In the genomic region with DNA sequence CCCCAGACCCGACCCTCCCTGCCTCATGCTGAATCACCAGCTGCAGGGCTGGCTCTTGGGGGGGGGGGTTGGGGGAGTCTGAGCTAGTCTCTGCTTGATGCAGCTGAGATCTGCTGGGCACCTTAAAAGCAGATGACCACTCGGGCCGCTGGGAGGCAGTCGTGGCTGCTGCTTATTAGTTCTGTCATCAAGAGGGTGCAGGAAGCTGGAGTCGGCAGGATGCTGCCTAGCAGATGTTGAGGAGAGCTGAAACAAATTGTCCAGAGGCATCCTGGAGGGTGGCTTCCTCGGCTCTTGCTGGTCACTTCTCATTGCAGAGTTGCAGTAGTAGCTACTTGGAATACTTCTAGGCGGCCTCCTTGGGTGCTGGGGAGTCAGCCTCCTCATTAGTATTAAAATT, we compare ENCODE assay signal across 9 mouse cellular contexts. TPM values are rescaled to one million over a fixed set of nuclear protein-coding genes. Genes with fewer than 3 reads are reported as not detected.
DNase-seq lines count a peak whose midpoint lies in the region; ATAC-seq and TF ChIP-seq lines count a peak whose summit lies in the region.
"Had no signal": no experiment of that assay in that cellular context is flagged by ENCODE, and none has a peak within 500 bp of the region (broad histone marks: within the 10 kb centered on the region; RNA-seq: fewer than 3 reads in every experiment).

No protein-coding gene starts in this region.

- H3K4me1 ChIP-seq in cerebellum, adult 2 months (ENCODE audit: control insufficient read depth, insufficient read depth, low read length): no peaks in the 10 kb centered on the region
- H3K4me1 ChIP-seq in liver, embryonic 11.5 days (replicated peaks; ENCODE audit: control insufficient read depth, insufficient read depth, low read length): peaks cover 8% of the 10 kb centered on the region

- H3K4me3 ChIP-seq in cerebellum, adult 2 months (replicated peaks; ENCODE audit: insufficient read depth, low read depth, low read length): no peak overlapping the region
- no peak overlapping the region for H3K4me3 ChIP-seq in liver, embryonic 11.5 days (ENCODE audit: low read depth, low read length)
- H3K4me3 ChIP-seq: embryonic facial prominence, embryonic 12.5 days had no signal

- no peak overlapping the region for H3K9ac ChIP-seq in liver, embryonic 11.5 days (ENCODE audit: low read depth, low read length)
- H3K9ac ChIP-seq: embryonic facial prominence, embryonic 12.5 days had no signal

- 29% methylated on average over 7 of the region's 7 CpGs for WGBS in cerebellum, adult 2 months
- 24% methylated on average over 7 of the region's 7 CpGs for WGBS in liver, embryonic 11.5 days

- no peak overlapping the region for H3K27ac ChIP-seq in cerebellum, adult 2 months (ENCODE audit: insufficient read depth, low read length)
- H3K27ac ChIP-seq in liver, embryonic 11.5 days (ENCODE audit: low read depth, low read length): no peak overlapping the region
- H3K27ac ChIP-seq: embryonic facial prominence, embryonic 12.5 days had no signal

- no peaks in the 10 kb centered on the region for H3K9me3 ChIP-seq in liver, embryonic 11.5 days (ENCODE audit: control insufficient read depth, low read length)

- no peak for ATAC-seq in liver, embryonic 11.5 days (replicated peaks; ENCODE audit: low FRiP score)
- ATAC-seq in inflammation-experienced regulatory T-cells, adult 6 months: peak; percentile 64

- TF ChIP-seq POLR2A in cerebellum, adult 2 months (IDR thresholded peaks at IDR 0.05; ENCODE audit: borderline replicate concordance, insufficient read depth, low read length): no peak

- H3K36me3 ChIP-seq in liver, embryonic 11.5 days (ENCODE audit: control insufficient read depth, insufficient read depth, low read length): no peaks in the 10 kb centered on the region
- H3K36me3 ChIP-seq: embryonic facial prominence, embryonic 12.5 days had no signal

- peak; percentile 30; the same call in 1 of the 2 replicates for TF ChIP-seq CTCF in cerebellum, adult 2 months (IDR thresholded peaks at IDR 0.05; ENCODE audit: borderline replicate concordance, insufficient read depth, low read depth, low read length)

- H3K27me3 ChIP-seq in cerebellum, adult 2 months (ENCODE audit: control insufficient read depth, insufficient read depth, low read length): no peaks in the 10 kb centered on the region
- H3K27me3 ChIP-seq in liver, embryonic 11.5 days (replicated peaks; ENCODE audit: control insufficient read depth, insufficient read depth, low read length): peaks cover 31% of the 10 kb centered on the region

- H3K4me2 ChIP-seq in liver, embryonic 11.5 days: no peak overlapping the region
- H3K4me2 ChIP-seq: embryonic facial prominence, embryonic 12.5 days had no signal

- no peak for DNase-seq in cerebellum, adult 2 months
- DNase-seq in cerebellum, adult 11-12 months: no peak
- peak; percentile 25 for DNase-seq in liver
- no peak for DNase-seq in liver, embryonic 11.5 days (ENCODE audit: low spot score)
- peak; percentile 78 for DNase-seq in adrenal gland, postnatal 14 days
- DNase-seq in mesoderm, embryonic 11.5 days (ENCODE audit: low read depth, low spot score): peak; percentile 50
- no peak for DNase-seq in cerebellum, adult 9-11 months

RNA-seq across cellular contexts. Expression of gene Mchr1, which starts 4.0 kb away (rescaled TPM):
- polyA plus RNA-seq in cerebellum, adult 2 months (2012; rRNA removed): 3.6 and 4.1 TPM in 2 replicates
- 0.12 and 0.29 TPM in 2 replicates for polyA plus RNA-seq in liver, embryonic 11.5 days (2014; fragmentation: Nextera tagmentation; extraction: Ambion mirVana)
- total RNA-seq in adrenal gland, postnatal 14 days (2021): 0.26 and 0.33 TPM in 2 replicates
- polyA plus RNA-seq in inflammation-experienced regulatory T-cells, adult 6 months (2017; shearing (Covaris generic)): not detected

RNA-seq across cellular contexts. Expression of gene Mrtfa, which starts 48.7 kb away (rescaled TPM):
- 20.0 and 20.8 TPM in 2 replicates for polyA plus RNA-seq in cerebellum, adult 2 months (2012; rRNA removed)
- polyA plus RNA-seq in liver, embryonic 11.5 days (2014; fragmentation: Nextera tagmentation; extraction: Ambion mirVana): 18.9 and 20.6 TPM in 2 replicates
- 23.4 and 32.1 TPM in 2 replicates for total RNA-seq in adrenal gland, postnatal 14 days (2021)
- polyA plus RNA-seq in inflammation-experienced regulatory T-cells, adult 6 months (2017; shearing (Covaris generic)): 10 to 100 TPM; 47.3 to 66.5 (median 48.1) TPM

Comparison
In these comparisons a context has a peak if more than half of its experiments do, and no peak if none do; other contexts are left out.
1. DNase-seq: peak in liver (single experiment), adrenal gland, postnatal 14 days (single experiment) and mesoderm, embryonic 11.5 days (single experiment); none in cerebellum, adult 2 months (0 of 2), cerebellum, adult 11-12 months (single experiment), liver, embryonic 11.5 days (single experiment) and cerebellum, adult 9-11 months (single experiment).